Comparison of ENCODE assay signal across 11 mouse cellular contexts in the genomic region with DNA sequence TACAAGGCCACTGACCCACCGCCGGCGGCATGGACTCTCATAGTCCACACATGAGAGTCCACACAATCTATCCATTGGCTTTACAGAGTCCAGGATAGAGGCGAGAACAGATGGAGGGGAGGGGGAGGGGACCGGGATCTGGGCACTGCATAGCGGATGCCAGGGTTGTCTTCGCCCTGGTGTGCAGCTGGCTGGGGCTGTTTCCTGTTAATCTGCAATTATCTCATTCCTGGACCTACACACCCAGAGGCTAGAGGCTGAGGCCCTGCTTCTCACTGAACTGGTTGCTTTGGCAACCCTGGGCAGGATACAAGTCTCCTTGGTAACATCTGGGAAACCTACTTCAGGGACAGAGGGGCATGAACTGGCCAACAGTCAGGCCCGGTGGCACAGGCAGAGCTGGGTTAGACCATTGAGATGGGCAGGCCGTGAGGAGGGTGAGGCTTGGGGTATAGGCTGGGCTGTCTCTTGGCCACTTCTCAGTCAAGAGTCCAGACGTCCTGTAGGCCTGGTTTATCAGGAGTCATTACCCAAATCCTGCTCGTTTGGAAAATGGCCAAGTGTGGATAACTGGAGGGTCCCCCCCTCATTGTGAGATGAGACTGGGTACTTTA. TPM values are rescaled to one million over a fixed set of nuclear protein-coding genes. Genes with fewer than 3 reads are reported as not detected.
DNase-seq lines count a peak whose midpoint lies in the region; TF ChIP-seq lines count a peak whose summit lies in the region.
"Had no signal": no experiment of that assay in that cellular context is flagged by ENCODE, and none has a peak within 500 bp of the region (broad histone marks: within the 10 kb centered on the region; RNA-seq: fewer than 3 reads in every experiment).

No protein-coding gene starts in this region.

- no peak for TF ChIP-seq CTCF in layer of hippocampus, adult 2 months (conservative IDR thresholded peaks at IDR 0.05)

- no peak overlapping the region for H3K4me3 ChIP-seq in layer of hippocampus, adult 2 months

- peak overlapping the region; percentile 61; the same call in 1 of the 2 replicates for H3K27ac ChIP-seq in layer of hippocampus, adult 2 months
- H3K27ac ChIP-seq: macrophage had no signal

- DNase-seq in layer of hippocampus, adult 2 months (ENCODE audit: low spot score in 2 of 2): no peak
- no peak for DNase-seq in layer of hippocampus, adult 8-10 months (ENCODE audit: low spot score in 2 of 2)
- peak; percentile 75 to 86 for DNase-seq in cerebellum, postnatal 25 days
- peak; percentile 23 for DNase-seq in forelimb bud, embryonic 11.5 days (ENCODE audit: low read depth, low spot score)
- DNase-seq in retina, embryonic 14.5 days (ENCODE audit: low spot score): peak; percentile 24
- DNase-seq in left cerebral cortex, adult 8-10 months (ENCODE audit: low spot score in 2 of 2): no peak
- no peak for DNase-seq in kidney, adult 11 months

RNA-seq across cellular contexts. Expression of a gene that starts 10.0 kb away (rescaled TPM):
- total RNA-seq in layer of hippocampus, adult 2 months (2021): 100 to 1,000 TPM; 180 to 194 TPM
- total RNA-seq in layer of hippocampus, adult 8-10 months (2022): 100 to 1,000 TPM; 144 to 170 (median 155) TPM
- 100 to 1,000 TPM; 159 to 179 (median 172) TPM for total RNA-seq in left cerebral cortex, adult 8-10 months (2022)
- total RNA-seq: MEL had no signal

RNA-seq across cellular contexts. Expression of a gene that starts 31.1 kb away (rescaled TPM):
- total RNA-seq in layer of hippocampus, adult 2 months (2021): not detected
- not detected for total RNA-seq in layer of hippocampus, adult 8-10 months (2022)
- total RNA-seq in left cerebral cortex, adult 8-10 months (2022): not detected
- total RNA-seq: gastrocnemius, adult 18-20 months; layer of hippocampus, postnatal 14 days; MEL had no signal

RNA-seq across cellular contexts. Expression of a gene that starts 44.6 kb away (rescaled TPM):
- total RNA-seq in layer of hippocampus, adult 2 months (2021): not detected
- not detected for total RNA-seq in layer of hippocampus, adult 8-10 months (2022)
- not detected for total RNA-seq in left cerebral cortex, adult 8-10 months (2022)
- total RNA-seq: gastrocnemius, adult 18-20 months; layer of hippocampus, postnatal 14 days; MEL had no signal

RNA-seq across cellular contexts. Expression of a gene that starts 50.5 kb away (rescaled TPM):
- 1 to 10 TPM; 4.1 to 5.5 TPM for total RNA-seq in layer of hippocampus, adult 2 months (2021)
- 1 to 10 TPM; 4.5 to 7.5 (median 6.3) TPM for total RNA-seq in layer of hippocampus, adult 8-10 months (2022)
- total RNA-seq in left cerebral cortex, adult 8-10 months (2022): 1 to 10 TPM; 4.4 to 6.6 (median 6.3) TPM

Comparison
In these comparisons a context has a peak if more than half of its experiments do, and no peak if none do; other contexts are left out.
1. DNase-seq: peak in cerebellum, postnatal 25 days (2 of 2), forelimb bud, embryonic 11.5 days (single experiment) and retina, embryonic 14.5 days (single experiment); none in layer of hippocampus, adult 2 months (0 of 2), layer of hippocampus, adult 8-10 months (0 of 2), left cerebral cortex, adult 8-10 months (0 of 2) and kidney, adult 11 months (single experiment).